Mouse (Mus musculus) midbrain, embryonic 14.5 days (tissue): ENCODE data around the gene Arhgap30. TPM values are rescaled to one million over a fixed set of nuclear protein-coding genes. Genes with fewer than 3 reads are reported as not detected.

Experiments used
- ATAC-seq: fragments of 200-750 bp; cut with Nextera tagmentation; 2 replicates; pipeline ENCODE4 v1.8.0; 2017; ENCODE audit warnings: moderate number of reproducible peaks, moderate library complexity; ENCODE audit not compliant: low FRiP score, low TSS enrichment
- DNase-seq: peaks from one replicate; pipeline ENCODE4 v3.0.0-alpha.2; 2015
- H3K27ac ChIP-seq: fragments of 300-500 bp; sonication (generic); replicated peaks from 2 replicates; pipeline ENCODE4 v1.5.1; 2014; ENCODE audit warnings: mild to moderate bottlenecking, low read depth, low read length, moderate library complexity
- H3K27me3 ChIP-seq: fragments of 300-500 bp; sonication (generic); 2 replicates; pipeline ENCODE4 v1.6.1; 2014; ENCODE audit warnings: low read length, control low read depth, mixed read lengths; ENCODE audit not compliant: control insufficient read depth, insufficient read depth
- H3K36me3 ChIP-seq: fragments of 300-500 bp; sonication (generic); 2 replicates; pipeline ENCODE4 v1.6.1; 2014; ENCODE audit warnings: low read length, control low read depth; ENCODE audit not compliant: control insufficient read depth, insufficient read depth
- H3K4me1 ChIP-seq: fragments of 300-500 bp; sonication (generic); 2 replicates; pipeline ENCODE4 v1.6.1; 2014; ENCODE audit warnings: mild to moderate bottlenecking, antibody characterized with exemption, low read length, control low read depth; ENCODE audit not compliant: control insufficient read depth, insufficient read depth
- H3K4me2 ChIP-seq: fragments of 300-500 bp; sonication (generic); 2 replicates; pipeline ENCODE4 v1.6.1; 2014; ENCODE audit warnings: mild to moderate bottlenecking, low read length, moderate library complexity
- H3K4me3 ChIP-seq: fragments of 300-500 bp; sonication (generic); replicated peaks from 2 replicates; pipeline ENCODE4 v1.5.1; 2014; ENCODE audit warnings: low read depth, low read length
- H3K9ac ChIP-seq: fragments of 300-500 bp; sonication (generic); replicated peaks from 2 replicates; pipeline ENCODE4 v1.6.1; 2014; ENCODE audit warnings: mild to moderate bottlenecking, low read length, moderate library complexity
- H3K9me3 ChIP-seq: fragments of 300-500 bp; sonication (generic); 2 replicates; pipeline ENCODE4 v1.6.1; 2016; ENCODE audit warnings: low read length, control low read depth, mixed read lengths; ENCODE audit not compliant: control insufficient read depth
- WGBS: fragments of 180-500 bp; shearing (Covaris S2); extraction: QIAGEN DNeasy Blood & Tissue Kit; methylation state at CpG from one replicate; pipeline ENCODE4 v1.1.7; 2014; 5-methylcytosine and 5-hydroxymethylcytosine counted together
- polyA plus RNA-seq: library from polyadenylated mRNA; unstranded; fragments of >200 nt; fragmentation: Nextera tagmentation; extraction: Ambion mirVana; gene quantifications from 2 replicates; pipeline ENCODE4 v1.2.1, GENCODE M21; 2014

The Arhgap30 gene
- polyA plus RNA-seq, 1 experiment from 2014 or later: 0.42 TPM

GRCm38 (mm10) chr1:171412001-171412441 is 23.3 kb downstream of the Arhgap30 start:
- H3K4me3 ChIP-seq: peak overlapping the region; percentile 99
- no peaks in the 10 kb centered on the region for H3K27me3 ChIP-seq
- ATAC-seq (peak; percentile 51; the same call in 1 of the 2 replicates), DNase-seq (peak; percentile 81)
- peak overlapping the region; percentile 98 for H3K9ac ChIP-seq
- H3K4me2 ChIP-seq: peak overlapping the region; percentile 52
- no peaks in the 10 kb centered on the region for H3K9me3 ChIP-seq
- peaks cover 16% of the 10 kb centered on the region for H3K4me1 ChIP-seq
- H3K36me3 ChIP-seq: peaks cover 25% of the 10 kb centered on the region
- H3K27ac ChIP-seq: peak overlapping the region; percentile 95
- under 1% methylated on average over 20 of the region's 20 CpGs for WGBS

GRCm38 (mm10) chr1:171412446-171412845 is 23.7 kb downstream of the Arhgap30 start:
- no peaks in the 10 kb centered on the region for H3K9me3 ChIP-seq
- peak overlapping the region; percentile 52 for H3K4me2 ChIP-seq
- peak overlapping the region; percentile 98 for H3K9ac ChIP-seq
- peak overlapping the region; percentile 99 for H3K4me3 ChIP-seq
- peak; percentile 82 for DNase-seq
- H3K27ac ChIP-seq: peak overlapping the region; percentile 95
- no peak for ATAC-seq
- H3K27me3 ChIP-seq: no peaks in the 10 kb centered on the region
- peaks cover 30% of the 10 kb centered on the region for H3K36me3 ChIP-seq
- peaks cover 16% of the 10 kb centered on the region for H3K4me1 ChIP-seq
- 27% methylated on average over 3 of the region's 3 CpGs for WGBS

GRCm38 (mm10) chr1:171413608-171414007 is 24.9 kb downstream of the Arhgap30 start:
- H3K27ac ChIP-seq: no peak overlapping the region
- H3K36me3 ChIP-seq: peaks cover 41% of the 10 kb centered on the region
- no peak for DNase-seq
- no peaks in the 10 kb centered on the region for H3K9me3 ChIP-seq
- peak overlapping the region; percentile 52 for H3K4me2 ChIP-seq
- WGBS: 71% methylated on average over 8 of the region's 8 CpGs
- peaks cover 16% of the 10 kb centered on the region for H3K4me1 ChIP-seq
- no peak overlapping the region for H3K9ac ChIP-seq
- H3K27me3 ChIP-seq: no peaks in the 10 kb centered on the region
- ATAC-seq: no peak
- H3K4me3 ChIP-seq: no peak overlapping the region

- no peak for ATAC-seq
- no peak within 1 kb of the TSS for H3K4me3 ChIP-seq
Observed at GRCm38 (mm10) chr1:171418660-171419059, 29.9 kb downstream of the Arhgap30 start, which contains the start of gene Tstd1. Tstd1 (plus strand) TSS chr1:171418872.

DNA sequence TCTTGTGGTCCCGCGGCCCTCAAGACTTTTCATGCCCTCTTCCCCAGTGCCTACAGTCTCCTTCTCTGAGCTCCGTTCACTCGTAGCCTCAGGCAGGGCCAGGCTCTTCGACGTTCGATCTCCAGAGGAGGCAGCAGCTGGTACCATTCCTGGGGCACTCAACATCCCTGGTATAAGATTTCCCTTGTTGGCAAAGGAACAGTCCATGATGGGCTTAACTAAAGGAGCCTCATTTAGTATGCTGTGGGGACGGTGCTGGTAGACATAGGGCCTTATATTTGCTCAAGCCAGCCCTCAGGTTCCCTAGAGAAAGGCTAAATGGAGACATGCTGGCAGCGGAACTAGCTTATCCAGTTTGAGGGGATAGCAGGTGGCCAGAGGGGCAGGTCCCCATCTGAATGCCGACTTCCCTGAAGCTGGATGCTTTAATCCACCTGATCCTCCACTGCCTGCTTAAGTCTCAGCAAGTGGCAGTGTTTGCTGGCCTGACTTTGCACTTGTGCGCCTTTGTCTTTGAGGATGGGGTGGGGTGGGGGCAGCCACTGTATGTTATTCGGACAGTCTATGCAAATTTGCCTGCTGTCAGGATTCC is 30.6 kb downstream of the Arhgap30 start:
- Histone ChIP-seq H3K9ac (no peak overlapping the region), H3K4me1 (no peaks in the 10 kb centered on the region), H3K4me3 (no peak overlapping the region), H3K27ac (peak overlapping the region; percentile 42; the same call in 1 of the 2 replicates), H3K27me3 (no peaks in the 10 kb centered on the region), H3K9me3 (no peaks in the 10 kb centered on the region), H3K36me3 (peaks cover 67% of the 10 kb centered on the region), H3K4me2 (no peak overlapping the region)
- 31% methylated on average over 12 of the region's 12 CpGs for WGBS
- DNase-seq (peak; percentile 61), ATAC-seq (peak; percentile 65; the same call in 1 of the 2 replicates)

More at GRCm38 (mm10) chr1:171418660-171419059, 29.9 kb downstream of the Arhgap30 start, which contains the start of gene Tstd1:
- no peak within 1 kb of the TSS for H3K9ac ChIP-seq
- no peaks in the 10 kb centered on the region for H3K27me3 ChIP-seq
- peaks cover 70% of the 10 kb centered on the region for H3K36me3 ChIP-seq
- peaks cover 6% of the 10 kb centered on the region for H3K4me1 ChIP-seq
- peak within 1 kb of the TSS; percentile 42; the same call in 1 of the 2 replicates for H3K27ac ChIP-seq
- WGBS: 89% methylated on average over 5 of the region's 5 CpGs
- no peak for DNase-seq
- H3K9me3 ChIP-seq: no peaks in the 10 kb centered on the region
- no peak within 1 kb of the TSS for H3K4me2 ChIP-seq

GRCm38 (mm10) chr1:171419905-171420304 is 31.2 kb downstream of the Arhgap30 start:
- no peak overlapping the region for H3K4me2 ChIP-seq
- DNase-seq (no peak), ATAC-seq (peak; percentile 38)
- peaks cover 65% of the 10 kb centered on the region for H3K36me3 ChIP-seq
- no peak overlapping the region for H3K9ac ChIP-seq
- no peaks in the 10 kb centered on the region for H3K9me3 ChIP-seq
- H3K27ac ChIP-seq: peak overlapping the region; percentile 42; the same call in 1 of the 2 replicates
- no peaks in the 10 kb centered on the region for H3K4me1 ChIP-seq
- no peaks in the 10 kb centered on the region for H3K27me3 ChIP-seq
- H3K4me3 ChIP-seq: no peak overlapping the region
- 58% methylated on average over 5 of the region's 5 CpGs for WGBS

- DNase-seq (no peak), ATAC-seq (no peak)
- no peak overlapping the region for H3K27ac ChIP-seq
- no peaks in the 10 kb centered on the region for H3K27me3 ChIP-seq
- H3K9ac ChIP-seq: no peak overlapping the region
- peaks cover 39% of the 10 kb centered on the region for H3K36me3 ChIP-seq
- H3K4me3 ChIP-seq: no peak overlapping the region
- no peaks in the 10 kb centered on the region for H3K4me1 ChIP-seq
- H3K9me3 ChIP-seq: no peaks in the 10 kb centered on the region
- no peak overlapping the region for H3K4me2 ChIP-seq
- 88% methylated on average over 8 of the region's 8 CpGs for WGBS
Observed at GRCm38 (mm10) chr1:171422504-171423095, 33.8 kb downstream of the Arhgap30 start.

GRCm38 (mm10) chr1:171424638-171425037 is 35.9 kb downstream of the Arhgap30 start:
- Histone ChIP-seq H3K4me1 (no peaks in the 10 kb centered on the region), H3K9me3 (no peaks in the 10 kb centered on the region), H3K27me3 (no peaks in the 10 kb centered on the region), H3K27ac (no peak overlapping the region), H3K4me3 (no peak overlapping the region), H3K36me3 (peaks cover 19% of the 10 kb centered on the region), H3K4me2 (no peak overlapping the region), H3K9ac (no peak overlapping the region)
- ATAC-seq: no peak
- WGBS: 84% methylated on average over 5 of the region's 5 CpGs
- DNase-seq: no peak

- H3K27ac ChIP-seq: no peak overlapping the region
- no peaks in the 10 kb centered on the region for H3K27me3 ChIP-seq
- ATAC-seq: no peak
- DNase-seq: no peak
- H3K9me3 ChIP-seq: no peaks in the 10 kb centered on the region
- WGBS: 83% methylated on average over 4 of the region's 4 CpGs
- no peak overlapping the region for H3K9ac ChIP-seq
- no peaks in the 10 kb centered on the region for H3K4me1 ChIP-seq
- H3K4me2 ChIP-seq: no peak overlapping the region
- no peak overlapping the region for H3K4me3 ChIP-seq
- peaks cover 14% of the 10 kb centered on the region for H3K36me3 ChIP-seq
Observed at GRCm38 (mm10) chr1:171425126-171425525, 36.4 kb downstream of the Arhgap30 start.
